Mouse (Mus musculus) neutrophil, adult 5-6 weeks (primary cell): Measurements from ENCODE around the gene Slc22a23. TPM values are rescaled to one million over a fixed set of nuclear protein-coding genes. Genes with fewer than 3 reads are reported as not detected.

Experiments
- ATAC-seq: fragments of 151-379, 151-347 bp; 2 replicates; pipeline ENCODE4 v1.8.0; 2017; ENCODE audit warnings: mild to moderate bottlenecking, moderate TSS enrichment; ENCODE audit not compliant: insufficient number of reproducible peaks, poor library complexity, low FRiP score, severe bottlenecking; ENCODE audit errors: extremely low read depth
- total RNA-seq: library from RNA; stranded (forward); fragments of 200-1000 nt; gene quantifications from 2 replicates; pipeline ENCODE4 v1.2.3, GENCODE M21; 2017

Slc22a23 gene
- total RNA-seq, 1 experiment from 2014 or later = 2.7 TPM

DNA sequence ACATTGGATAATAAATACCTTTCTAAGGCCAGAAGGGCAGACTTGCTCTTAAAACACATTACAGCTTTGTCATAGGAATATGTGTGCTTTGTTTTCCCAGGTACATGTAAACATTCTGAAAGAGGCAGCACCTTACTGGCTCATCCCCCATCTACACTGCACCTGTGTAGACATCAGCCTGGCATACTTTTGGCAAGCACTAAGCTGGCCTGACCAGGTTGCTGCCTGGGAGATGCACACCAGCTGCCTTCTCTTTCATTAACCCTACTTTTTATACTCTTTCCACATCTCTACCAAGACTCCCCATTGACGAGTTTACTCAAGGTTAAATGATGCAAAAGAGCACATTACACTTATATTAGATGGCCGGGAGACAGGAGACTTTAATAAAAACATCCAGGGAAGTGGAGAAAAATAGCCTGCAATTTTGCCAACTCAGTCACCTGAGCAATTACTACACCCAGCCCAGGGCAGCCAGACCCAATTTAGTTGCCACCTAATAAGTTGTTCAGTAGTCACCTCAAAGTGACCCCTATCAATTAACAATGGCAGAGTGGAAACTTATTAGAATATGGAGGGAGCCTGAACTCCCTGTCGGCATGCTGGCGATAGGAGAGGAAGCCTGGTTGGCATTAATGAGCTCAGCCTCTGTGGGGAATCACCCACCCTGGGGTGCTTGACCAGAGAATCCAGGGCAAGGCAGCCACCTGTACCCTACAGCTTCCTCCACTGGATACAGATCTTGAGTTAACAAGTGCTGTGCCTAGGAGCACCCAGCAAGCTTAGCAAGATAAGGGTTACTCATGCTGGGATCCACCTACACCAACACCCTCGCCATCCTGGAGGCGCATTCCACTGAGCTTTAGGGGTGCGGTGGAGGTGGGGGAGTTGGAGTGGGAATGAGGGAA, 37.0 kb downstream of the Slc22a23 start:
- 0 out of 2 replicates have a peak, but pooled peaks have one; percentile 6 for ATAC-seq

DNA sequence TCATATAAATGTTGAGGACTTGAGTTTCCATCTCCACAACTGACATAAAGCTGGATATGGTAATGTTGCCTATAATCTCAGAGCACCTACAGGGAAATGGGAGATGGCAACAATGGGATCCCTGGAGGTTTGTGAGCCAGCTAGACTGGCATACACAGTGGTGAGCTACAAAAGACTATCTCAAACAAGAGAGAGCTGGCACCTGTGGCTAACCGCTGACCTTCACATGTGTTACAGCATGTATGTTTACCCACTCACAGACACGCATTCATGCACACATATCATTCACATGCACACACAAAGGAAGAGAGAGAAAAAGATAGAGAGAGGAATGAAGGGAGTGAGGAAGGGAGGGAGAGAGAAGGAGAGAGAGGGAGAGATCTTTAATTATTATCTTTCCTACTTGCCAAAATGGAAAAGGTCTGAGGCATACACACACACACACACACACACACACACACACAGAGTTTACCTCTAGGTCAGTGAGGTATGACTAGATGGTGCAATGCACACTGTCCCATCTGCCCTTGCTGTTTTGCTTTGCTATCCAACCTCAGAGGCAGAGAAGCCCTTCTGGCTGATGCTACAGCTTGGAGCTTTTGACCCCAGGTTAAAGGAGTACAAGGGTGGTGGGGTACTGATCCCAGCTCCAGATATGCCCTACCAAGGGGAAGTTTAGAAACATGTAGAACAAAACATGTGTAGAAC, 38.9 kb downstream of the Slc22a23 start:
- ATAC-seq = no peak

DNA sequence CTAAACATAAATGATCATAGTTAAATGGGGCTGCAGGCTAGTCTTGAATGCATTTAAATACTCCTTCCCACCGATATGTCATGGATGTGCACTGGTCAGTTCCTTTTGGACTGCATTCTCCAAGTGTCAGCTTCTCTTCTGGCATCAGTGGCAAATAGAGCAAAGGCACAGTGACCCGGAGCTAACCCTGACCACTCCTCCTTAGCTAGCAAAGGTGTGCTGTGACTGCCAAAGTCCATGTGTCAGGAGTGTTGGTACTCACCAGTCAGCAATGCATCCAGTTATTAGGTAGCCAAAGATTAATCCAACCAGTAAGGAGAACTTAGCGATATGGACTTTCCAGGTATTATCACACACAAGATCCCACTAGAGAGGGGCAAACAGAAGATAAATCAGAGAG, 40.1 kb downstream of the Slc22a23 start:
- no peak for ATAC-seq

DNA sequence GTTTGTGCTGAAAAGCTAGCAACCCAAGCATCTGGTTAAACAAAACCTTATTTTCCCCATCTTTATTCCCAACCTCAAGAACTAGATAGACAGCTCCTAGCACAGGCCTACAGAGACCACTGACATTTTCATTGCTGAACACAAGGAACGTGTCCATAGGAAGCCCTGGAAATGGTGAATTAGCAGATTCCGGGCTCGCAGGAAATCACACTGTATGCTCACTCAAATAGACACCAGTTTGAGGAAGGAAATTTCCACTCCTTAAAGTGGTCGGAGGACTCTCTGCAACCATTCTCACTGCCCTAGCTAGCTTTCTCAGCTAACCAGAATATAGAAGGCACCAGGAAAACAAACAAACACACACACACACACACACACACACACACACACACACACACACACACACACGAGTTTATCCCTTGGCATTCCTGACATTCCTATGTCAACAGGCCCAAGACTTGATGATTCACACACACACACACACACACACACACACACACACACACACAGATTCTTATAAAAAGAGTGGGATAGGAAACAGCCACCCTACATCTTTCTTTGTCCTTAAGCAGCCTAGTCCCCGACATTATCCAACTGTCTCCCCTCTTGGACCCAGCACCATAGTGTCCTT, 41.5 kb downstream of the Slc22a23 start:
- ATAC-seq = no peak

DNA sequence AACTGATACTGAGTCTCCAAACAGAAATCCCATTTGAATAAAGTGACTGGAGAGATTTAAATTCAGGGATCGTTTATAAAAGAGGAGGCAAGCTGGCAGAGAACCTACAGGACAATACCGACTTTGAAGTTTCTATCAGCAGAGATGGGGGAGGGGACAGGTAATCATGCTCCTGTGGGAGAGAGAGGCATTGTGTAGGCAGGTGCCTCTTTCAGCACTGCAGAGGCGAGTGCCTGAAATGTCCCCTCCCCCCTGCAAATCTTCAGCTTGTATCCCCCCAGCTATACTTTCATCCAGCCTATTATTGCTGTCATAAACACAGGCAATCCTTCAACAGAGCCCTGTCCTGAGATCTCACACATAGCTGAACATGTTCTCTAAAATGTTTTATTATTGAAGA, 43.4 kb downstream of the Slc22a23 start:
- no peak for ATAC-seq

DNA sequence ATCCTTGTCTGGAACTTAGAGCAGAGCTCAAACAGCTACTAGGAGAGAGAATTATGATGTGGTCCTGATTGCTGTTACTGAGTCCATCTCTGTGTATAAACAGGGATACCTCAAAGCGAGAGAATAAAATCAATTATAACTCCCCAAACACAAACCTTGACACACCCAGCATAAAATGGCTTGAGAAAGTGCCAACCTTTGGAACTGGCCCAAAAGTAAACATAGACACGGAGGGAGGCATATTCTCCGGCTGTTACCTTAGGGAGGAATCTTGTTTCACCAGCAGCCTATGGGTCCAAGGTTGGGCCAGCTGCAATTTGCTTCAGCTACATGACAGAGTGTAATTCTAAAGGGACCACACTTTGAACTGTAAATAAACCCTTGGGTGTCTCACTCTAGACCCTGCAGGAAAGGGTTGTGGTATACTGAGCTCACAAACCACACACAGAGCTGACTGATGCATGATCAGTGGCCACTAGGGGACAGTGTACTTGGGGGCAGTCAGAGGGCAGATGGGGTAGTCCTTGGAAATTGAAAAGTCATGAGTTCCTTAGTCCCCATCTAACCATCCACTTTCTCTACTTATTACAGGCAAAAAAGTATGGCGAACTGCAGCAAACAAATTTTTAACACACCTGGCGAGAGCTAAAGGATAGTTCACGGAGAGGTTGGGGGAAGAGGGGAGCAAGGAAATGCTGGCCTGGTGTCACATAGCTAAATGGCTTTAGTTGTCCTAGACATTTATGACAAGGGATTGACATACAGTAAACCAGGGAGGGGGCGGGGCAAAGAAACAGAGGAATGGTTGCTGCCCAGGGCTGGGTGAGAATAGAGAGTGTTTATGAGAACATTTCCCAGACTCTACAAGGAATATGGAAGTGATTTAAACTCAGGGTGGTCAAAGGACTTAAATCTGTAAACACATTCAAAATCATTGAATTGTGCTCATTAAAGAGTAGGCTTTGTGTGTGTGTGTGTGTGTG, 45.3 kb downstream of the Slc22a23 start:
- ATAC-seq = no peak

DNA sequence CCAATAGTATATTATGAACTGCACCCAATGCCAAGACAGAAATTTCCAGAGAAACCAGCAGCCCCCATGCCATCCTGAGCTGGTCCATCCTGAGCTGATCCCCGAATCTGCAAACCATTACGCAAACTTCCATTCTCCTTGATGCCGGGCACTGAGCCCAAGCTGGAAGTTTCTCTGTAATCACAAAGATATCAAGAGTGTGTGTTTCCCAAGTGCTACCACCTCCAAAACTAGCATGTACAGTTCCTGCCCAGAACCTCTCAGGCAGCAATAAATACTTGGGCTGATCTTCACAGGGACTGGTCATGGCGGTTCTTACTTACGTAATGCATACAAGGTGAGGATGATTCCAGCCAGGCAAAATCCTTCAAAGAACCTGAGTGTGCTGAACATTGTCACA, 46.3 kb downstream of the Slc22a23 start:
- no peak for ATAC-seq

DNA sequence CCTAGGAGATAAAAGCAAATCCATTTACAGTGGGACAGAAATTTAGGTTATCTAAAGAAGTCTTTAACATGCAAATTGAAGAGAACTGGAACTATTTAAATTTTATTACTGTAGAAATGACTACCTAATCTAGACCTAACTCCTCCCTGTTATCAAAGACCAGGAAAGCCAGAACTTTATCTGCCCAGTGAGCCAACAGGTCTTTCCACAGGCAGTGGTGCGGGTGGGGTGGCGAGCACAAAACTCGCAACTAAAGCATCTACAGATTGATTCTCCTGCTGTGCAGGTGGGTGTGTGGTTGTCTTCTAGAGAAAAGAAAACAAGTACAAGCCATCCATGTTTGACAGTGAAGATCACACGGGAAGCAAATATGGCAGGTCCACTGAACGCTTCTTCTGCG, 46.9 kb downstream of the Slc22a23 start:
- ATAC-seq = no peak

DNA sequence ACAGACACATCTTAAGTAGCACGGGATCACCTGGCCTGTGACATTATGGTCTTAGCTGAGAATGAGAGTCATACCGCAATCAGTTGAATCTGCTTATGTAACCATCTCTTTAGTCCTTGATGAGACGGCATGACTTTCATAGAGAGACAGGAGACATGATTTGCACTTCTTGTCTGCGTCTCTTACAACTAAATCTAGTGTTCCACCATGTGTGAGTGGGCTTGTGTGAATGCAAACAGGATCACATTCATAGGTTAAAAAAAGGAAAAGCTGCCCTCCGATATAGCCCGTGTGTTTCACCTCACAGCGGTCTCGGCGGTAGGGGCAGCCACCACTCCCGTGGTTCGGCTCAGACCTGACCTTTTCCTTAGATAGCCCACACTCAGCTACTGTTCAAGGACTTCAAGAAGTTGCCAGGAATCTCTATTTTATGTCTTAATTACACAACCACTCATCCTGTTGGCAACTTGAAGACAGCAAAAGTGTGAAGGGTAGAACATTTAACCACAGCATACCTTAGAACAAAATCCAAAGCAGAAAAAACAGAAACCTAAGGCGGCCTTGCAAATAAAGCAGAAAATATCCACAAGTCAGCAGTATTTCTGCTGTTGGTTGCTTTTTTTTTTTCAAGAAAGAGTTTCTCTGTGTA, 49.1 kb downstream of the Slc22a23 start:
- no peak for ATAC-seq

DNA sequence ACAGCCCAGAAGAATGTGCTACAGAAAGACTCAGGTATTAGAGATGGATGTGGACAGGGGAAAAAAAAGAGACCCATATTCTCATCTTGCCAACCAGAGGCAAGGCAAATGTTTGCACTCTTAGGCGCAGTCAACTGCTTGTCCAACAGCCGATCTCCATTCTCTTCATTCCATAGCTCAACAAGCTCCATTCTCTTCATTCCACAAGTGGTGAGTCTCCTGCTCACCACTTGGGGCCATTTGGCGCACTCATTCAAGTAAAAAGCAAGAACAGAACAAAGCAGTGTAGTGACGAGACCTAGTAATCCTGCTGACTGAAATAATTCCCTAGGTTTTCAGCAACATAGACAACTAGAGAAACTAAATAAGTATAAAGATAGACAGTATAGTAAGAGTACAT, 50.8 kb downstream of the Slc22a23 start:
- ATAC-seq = no peak

DNA sequence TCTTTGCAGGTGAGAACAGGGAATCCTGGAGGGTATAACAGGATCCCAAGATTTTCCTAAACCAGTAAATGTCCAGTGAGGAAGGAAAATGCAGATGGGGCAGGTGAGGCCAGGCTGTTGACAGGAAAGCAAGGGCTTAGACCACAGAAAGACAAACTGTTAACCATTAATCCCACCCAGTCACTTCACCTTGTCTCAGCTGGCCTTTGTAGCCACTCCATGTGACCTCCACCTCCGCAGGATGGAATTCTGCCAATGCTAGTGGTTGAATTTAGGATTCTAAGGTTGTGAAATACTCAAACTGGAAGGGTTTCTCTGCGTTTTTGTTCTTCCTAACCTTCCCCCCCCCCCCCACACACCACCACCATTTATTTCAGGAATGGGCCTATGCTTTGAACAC, 52.9 kb downstream of the Slc22a23 start:
- ATAC-seq = no peak

DNA sequence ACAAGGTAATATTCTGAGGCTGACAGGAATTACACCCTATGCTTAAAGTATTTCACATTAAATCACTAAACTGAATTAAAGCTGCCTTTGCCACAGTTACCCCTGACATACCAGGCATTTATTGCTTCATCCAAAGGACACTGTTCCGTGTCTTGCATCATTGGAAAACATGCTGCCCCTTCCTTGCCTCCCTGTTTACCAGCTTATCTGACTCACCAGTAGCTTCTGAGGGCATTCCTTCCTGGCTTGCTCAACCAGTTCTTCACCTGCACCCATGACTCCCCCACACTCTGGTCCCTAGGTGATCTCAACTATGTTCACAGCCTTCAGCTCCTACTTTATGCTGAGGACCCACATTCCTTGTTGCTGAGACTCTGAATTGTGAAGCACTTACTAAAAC, 54.6 kb downstream of the Slc22a23 start:
- no peak for ATAC-seq

DNA sequence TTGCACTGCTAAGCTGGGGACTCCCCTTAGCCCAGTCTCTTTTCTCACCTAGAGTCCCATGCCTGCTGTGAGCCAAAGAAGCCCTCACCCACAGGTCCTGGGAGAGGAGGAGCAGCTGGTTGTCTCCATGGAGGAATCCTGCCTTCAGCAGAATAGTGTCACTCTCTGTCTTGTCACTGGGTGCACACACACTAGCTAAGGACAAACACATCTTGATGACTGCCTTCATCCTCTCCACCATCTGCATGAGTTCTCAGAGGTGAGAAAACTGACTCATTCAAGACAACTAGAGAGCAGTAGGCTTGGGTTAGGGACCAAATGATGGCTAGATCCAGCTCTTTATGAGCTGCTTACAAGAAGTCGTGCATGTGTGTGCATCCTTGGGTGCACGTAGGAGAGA, 55.4 kb downstream of the Slc22a23 start:
- no peak for ATAC-seq

DNA sequence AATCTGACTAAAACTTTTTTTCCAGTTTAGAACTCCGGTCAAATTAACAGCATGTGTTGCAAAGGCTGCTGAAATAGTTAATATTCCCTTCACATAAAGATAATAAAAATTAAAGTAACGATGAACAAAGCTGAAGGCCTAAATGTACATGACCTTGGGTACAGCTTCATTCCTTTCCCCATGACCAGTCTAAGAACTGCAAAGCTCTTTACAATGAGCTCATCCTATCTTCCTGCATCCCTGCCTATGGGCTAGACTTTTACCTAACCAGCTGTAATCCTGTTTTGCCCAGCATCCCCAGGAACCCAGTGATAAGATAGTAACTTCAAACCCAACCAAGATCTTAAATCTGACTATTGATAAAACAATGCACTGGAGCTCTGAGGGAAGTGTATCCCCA, 56.9 kb downstream of the Slc22a23 start:
- no peak for ATAC-seq

DNA sequence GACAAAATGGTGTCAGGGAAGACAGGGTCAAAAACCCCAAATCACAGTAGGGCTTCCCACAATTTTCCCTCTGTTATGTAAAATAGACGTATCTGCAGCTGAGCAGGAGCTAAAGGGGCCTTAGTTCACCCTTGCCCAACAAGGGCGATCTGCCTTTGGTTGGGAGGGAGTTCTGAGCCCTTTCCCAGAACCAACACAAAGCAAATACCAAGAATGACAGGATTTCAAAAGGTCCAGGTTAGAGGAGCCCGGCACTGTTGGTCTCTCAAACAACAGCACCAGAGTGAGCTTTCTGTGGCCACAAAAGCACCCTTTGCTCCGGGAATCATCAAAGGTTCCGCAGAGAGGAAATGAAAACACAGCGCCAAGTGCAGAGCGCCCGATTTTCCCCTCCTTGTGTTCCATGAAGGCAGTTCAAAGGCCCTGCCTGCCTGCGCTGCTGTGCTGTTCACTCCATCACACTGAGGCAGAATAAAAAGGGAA, 57.3 kb downstream of the Slc22a23 start:
- no peak for ATAC-seq

DNA sequence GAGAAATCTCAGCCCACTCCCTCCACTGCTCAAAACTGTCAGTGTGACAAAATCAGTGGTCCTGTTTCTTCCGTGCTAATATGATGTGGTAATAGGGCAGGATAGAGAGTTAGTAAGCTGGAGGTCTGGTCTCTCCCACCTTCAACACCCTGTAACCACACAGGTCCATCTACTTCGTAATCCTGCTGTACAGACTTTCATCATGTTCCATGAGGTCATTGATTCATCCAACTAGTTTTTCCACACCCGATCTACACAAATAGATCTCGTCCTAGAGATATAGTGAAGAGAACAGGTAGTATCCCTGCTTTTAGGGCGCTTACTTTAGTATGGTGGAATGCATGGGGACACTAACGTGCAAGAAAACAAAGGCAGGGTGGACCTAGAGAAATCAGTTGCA, 63.6 kb downstream of the Slc22a23 start:
- ATAC-seq = no peak

DNA sequence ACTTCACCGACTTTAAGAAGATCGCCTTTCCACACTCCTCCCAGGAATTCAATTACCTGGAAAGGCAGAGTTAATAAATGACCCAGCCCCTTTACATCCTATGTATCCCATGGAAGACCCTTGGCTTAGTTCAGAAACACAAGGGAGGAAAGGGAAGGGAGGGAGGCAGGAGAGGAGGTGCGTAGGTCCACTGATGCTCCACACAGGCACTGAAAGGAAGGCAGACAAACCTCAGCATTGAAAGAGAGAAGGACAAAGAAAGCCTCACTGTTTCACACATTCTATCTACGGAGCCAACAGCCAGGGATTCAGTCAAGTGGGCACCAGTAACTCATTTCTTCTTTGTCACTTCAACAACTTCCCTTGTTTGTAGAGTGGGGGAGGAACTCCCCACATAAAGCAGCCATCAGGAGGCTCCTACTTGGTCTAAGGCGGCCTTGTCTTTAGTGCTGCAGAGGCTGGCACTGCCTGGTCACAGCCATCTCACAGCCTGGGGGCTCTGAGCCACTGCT, 66.2 kb downstream of the Slc22a23 start:
- ATAC-seq = no peak

DNA sequence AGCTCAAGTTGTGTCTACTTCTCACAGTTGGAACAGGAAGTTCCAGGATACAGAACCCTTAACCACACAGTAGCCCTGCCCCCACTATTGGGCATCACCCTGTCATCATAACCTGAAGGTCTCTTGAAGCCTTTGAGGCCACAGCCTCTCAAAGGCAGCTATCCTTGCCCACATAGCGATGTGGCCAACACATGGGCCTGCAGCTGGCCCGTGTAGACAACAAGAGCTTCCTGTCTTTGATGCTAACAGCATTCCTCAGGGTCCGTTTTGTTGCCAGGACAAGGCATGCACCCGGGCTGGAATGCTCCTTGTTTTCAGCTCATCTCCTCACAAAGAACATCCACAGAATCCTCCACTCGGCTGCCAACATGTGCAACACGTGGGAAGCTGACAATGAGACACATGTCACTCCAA, 66.7 kb downstream of the Slc22a23 start:
- ATAC-seq = no peak
